Mouse (Mus musculus): Measurements from ENCODE around the gene Zmynd10. TPM values are rescaled to one million over a fixed set of nuclear protein-coding genes. Genes with fewer than 3 reads are reported as not detected.

The Zmynd10 gene
- polyA plus RNA-seq, 1 experiment from 2014 or later = not detected

DNA sequence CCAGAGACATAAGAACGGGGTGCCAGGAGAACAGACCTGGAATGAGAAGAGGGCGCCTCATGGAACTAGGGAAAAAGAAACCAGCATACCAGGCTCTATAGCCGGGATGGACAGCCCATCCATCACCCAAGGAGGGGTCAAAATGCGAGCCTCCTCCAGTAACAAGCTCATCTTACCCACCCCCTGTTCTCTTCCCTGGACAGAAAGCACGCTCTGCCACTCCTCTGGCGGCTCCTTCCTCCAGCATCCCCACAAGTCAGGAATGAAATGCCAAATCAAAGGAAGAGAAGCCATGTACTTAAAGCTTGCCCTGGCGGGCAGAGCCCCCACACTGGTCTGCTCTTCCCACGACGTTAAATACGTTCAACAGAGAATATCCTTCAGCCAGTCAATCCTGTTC lies 6.1 kb upstream of the Zmynd10 start:
- H3K4me3 ChIP-seq (replicated peaks) = peak overlapping the region; percentile 74
- no peaks in the 10 kb centered on the region for H3K9me3 ChIP-seq (replicated peaks)
- no peaks in the 10 kb centered on the region for H3K27me3 ChIP-seq
- DNase-seq = no peak
- H3K4me2 ChIP-seq = peak overlapping the region; percentile 93
- H3K9ac ChIP-seq = peak overlapping the region; percentile 79; the same call in 1 of the 2 replicates
- H3K4me1 ChIP-seq (replicated peaks) = peaks cover 52% of the 10 kb centered on the region
- WGBS (ENCODE audit: insufficient replicate concordance) = 41% methylated on average over 10 of the region's 10 CpGs
- peaks cover 61% of the 10 kb centered on the region for H3K36me3 ChIP-seq
- H3K27ac ChIP-seq = peak overlapping the region; percentile 63
- ATAC-seq (ENCODE audit: low read depth) = no peak

DNA sequence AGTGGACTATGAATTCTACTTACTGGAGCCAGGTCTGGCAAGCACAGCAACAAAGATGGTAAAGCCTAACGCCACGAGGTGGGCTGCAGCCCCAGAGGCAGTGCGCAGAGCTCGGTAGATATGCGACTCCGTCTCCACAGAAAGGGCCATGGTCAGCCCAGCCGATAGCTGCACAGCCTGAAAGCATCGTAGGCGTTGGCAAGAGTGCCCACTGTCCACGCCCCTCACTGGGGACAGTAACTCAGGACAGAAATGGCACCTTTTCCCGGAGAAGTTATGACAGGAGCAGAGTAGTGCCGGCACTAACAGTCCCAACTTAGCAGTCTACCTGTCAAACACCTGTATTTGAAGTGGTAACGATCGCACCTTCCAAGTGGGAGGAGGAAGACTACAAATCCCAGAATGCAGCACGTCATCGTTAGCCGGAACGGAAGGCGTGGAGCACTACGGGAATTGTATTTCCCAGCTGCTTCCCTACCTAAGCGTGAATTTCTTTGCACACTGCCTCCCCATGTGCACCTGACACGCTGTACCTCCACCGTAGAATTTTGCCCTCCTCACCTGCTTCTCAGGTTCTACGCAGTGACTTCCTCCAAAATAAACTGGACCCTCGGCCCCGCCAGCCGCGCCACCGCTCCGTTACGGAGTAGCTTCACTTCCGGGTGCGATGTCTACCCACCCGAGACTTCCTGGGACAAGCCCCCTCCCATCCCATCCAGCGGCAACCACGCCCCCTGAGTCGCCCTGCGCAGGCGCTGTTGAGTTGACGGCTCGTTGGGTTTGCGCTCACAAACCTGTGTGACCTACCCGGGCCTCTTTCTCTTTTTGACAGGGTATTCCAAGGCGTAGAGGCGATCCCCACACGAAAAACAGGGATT lies 5.4 kb upstream of the Zmynd10 start, which contains the start of the genes Cyb561d2 and Nprl2:
TSS of gene Cyb561d2 (minus strand) at position 720 of the 878 bp plus-strand sequence.
TSS of gene Nprl2 (plus strand) at position 753 of the 878 bp plus-strand sequence.
- WGBS (ENCODE audit: insufficient replicate concordance) = under 1% methylated on average over 46 of the region's 46 CpGs
- Histone ChIP-seq H3K4me1 (replicated peaks) (peaks cover 52% of the 10 kb centered on the region), H3K27me3 (no peaks in the 10 kb centered on the region)

DNA sequence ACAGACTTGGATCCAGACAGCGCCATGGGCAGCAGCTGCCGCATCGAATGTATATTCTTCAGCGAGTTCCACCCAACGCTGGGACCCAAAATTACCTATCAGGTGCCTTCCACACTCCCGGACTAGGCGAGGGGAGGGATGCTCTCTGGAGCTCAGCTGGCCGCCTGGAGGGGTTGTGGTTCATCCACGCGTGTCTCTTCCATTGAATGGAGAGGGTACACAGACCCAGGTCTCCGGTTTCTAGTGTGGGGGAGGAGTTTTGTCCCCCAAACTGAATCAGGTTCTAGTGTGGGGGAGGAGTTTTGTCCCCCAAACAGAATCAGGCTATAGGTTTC lies 4.8 kb upstream of the Zmynd10 start:
- WGBS (ENCODE audit: insufficient replicate concordance) = 2% methylated on average over 11 of the region's 11 CpGs
- peak overlapping the region; percentile 74 for H3K4me3 ChIP-seq (replicated peaks)
- H3K9me3 ChIP-seq (replicated peaks) = no peaks in the 10 kb centered on the region
- H3K4me2 ChIP-seq = peak overlapping the region; percentile 93
- peaks cover 52% of the 10 kb centered on the region for H3K4me1 ChIP-seq (replicated peaks)
- ATAC-seq (ENCODE audit: low read depth) (0 out of 2 replicates have a peak, but pooled peaks have one; percentile 9), DNase-seq (no peak)
- H3K27ac ChIP-seq = peak overlapping the region; percentile 80
- H3K36me3 ChIP-seq = peaks cover 51% of the 10 kb centered on the region
- peak overlapping the region; percentile 79 for H3K9ac ChIP-seq
- no peaks in the 10 kb centered on the region for H3K27me3 ChIP-seq

More for the DNA sequence above, 5.4 kb upstream of the Zmynd10 start, which contains the start of the genes Cyb561d2 and Nprl2:
- ATAC-seq (ENCODE audit: low read depth) = peak; percentile 81
- H3K4me3 ChIP-seq (replicated peaks) = peak within 1 kb of the TSS; percentile 74
- H3K9ac ChIP-seq = peak within 1 kb of the TSS; percentile 79
- H3K4me2 ChIP-seq = peak within 1 kb of the TSS; percentile 93
- DNase-seq = peak; percentile 85
- peaks cover 57% of the 10 kb centered on the region for H3K36me3 ChIP-seq
- H3K9me3 ChIP-seq (replicated peaks) = no peaks in the 10 kb centered on the region
- peak within 1 kb of the TSS; percentile 80 for H3K27ac ChIP-seq

DNA sequence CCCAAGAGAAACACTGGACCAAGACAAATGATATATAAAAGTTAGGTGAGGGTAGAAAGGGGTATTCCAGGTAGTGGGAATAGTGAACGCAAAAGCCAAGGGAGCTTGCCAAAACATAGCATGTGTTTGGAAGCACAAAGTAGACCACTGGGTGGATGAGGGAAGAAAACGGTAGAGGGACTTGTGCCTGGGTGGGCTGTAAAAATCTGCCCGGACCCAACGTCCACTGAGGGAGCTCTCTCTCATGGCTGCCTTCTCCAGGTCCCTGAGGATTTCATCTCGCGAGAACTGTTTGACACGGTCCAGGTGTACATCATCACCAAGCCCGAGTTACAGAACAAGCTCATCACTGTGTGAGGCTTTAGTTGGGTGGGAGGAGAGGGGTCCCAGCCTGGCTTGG lies 4.4 kb upstream of the Zmynd10 start:
- Histone ChIP-seq H3K36me3 (peaks cover 47% of the 10 kb centered on the region), H3K4me1 (replicated peaks) (peaks cover 52% of the 10 kb centered on the region), H3K4me2 (peak overlapping the region; percentile 93), H3K4me3 (replicated peaks) (peak overlapping the region; percentile 74), H3K27ac (peak overlapping the region; percentile 80), H3K9me3 (replicated peaks) (no peaks in the 10 kb centered on the region), H3K9ac (peak overlapping the region; percentile 79), H3K27me3 (no peaks in the 10 kb centered on the region)
- no peak for DNase-seq
- WGBS (ENCODE audit: insufficient replicate concordance) = 45% methylated on average over 8 of the region's 8 CpGs
- no peak for ATAC-seq (ENCODE audit: low read depth)

DNA sequence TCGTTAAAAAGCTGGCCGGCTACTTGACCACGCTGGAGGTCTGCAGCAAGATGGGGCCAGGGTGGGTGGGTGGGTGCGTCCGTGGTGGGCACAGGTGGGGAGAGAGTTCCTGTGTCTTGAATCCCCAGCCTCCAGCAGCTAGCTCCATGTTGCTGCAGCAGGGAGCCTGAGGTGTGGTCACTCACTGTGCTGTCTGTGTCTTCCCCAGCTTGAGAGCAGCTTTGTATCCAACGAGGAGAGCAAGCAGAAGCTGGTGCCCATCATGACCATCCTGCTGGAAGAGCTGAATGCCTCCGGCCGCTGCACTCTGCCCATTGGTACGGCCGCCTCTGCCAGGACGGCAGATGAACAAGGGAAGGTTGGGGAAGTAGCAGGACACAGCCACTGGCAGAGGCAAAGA lies 3.8 kb upstream of the Zmynd10 start:
- DNase-seq (no peak), ATAC-seq (ENCODE audit: low read depth) (no peak)
- Histone ChIP-seq H3K27ac (no peak overlapping the region), H3K9ac (0 out of 2 replicates have a peak overlapping the region, but pooled peaks have one; percentile 79), H3K4me2 (peak overlapping the region; percentile 93; the same call in 1 of the 2 replicates), H3K9me3 (replicated peaks) (no peaks in the 10 kb centered on the region), H3K27me3 (peaks cover 2% of the 10 kb centered on the region; the same call in 1 of the 2 replicates), H3K4me3 (replicated peaks) (no peak overlapping the region), H3K36me3 (peaks cover 41% of the 10 kb centered on the region), H3K4me1 (replicated peaks) (peaks cover 55% of the 10 kb centered on the region)
- WGBS (ENCODE audit: insufficient replicate concordance) = 77% methylated on average over 11 of the region's 11 CpGs

DNA sequence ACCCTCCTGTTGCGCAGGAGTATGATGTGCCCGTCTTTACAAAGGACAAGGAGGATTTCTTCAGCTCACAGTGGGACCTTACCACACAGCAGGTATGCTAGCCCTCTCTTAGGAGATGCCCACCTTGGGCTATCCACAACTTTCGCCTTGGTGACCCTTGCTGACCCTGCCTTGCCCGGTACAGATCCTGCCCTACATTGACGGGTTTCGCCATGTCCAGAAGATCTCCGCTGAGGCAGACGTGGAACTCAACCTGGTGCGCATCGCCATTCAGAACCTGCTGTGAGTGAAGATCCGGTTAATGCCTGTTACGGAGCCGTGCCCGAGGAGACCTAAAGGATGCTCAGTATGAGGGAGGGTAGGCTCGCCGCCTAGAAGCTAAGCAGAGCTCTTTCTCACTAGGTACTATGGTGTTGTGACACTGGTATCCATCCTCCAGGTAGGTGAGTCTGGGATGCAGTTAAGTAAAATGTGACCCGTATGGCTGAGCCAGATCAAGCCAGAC lies 2.9 kb upstream of the Zmynd10 start:
- H3K4me1 ChIP-seq (replicated peaks) = peaks cover 50% of the 10 kb centered on the region
- no peak for DNase-seq
- WGBS (ENCODE audit: insufficient replicate concordance) = 89% methylated on average over 17 of the region's 17 CpGs

DNA sequence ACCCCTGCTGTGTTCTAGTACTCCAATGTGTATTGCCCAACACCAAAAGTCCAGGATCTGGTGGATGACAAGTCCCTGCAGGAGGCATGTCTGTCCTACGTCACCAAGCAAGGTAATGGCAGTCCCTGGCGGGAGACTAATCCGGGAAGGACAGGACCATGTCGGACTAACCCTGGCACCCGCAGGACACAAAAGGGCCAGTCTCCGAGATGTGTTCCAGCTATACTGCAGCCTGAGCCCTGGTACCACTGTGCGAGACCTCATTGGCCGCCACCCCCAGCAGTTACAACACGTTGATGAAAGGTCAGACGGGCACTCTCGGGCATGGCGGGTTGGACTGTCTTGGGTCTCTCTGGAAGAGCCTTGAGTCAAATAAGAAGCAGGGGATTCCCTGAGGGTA lies 2.4 kb upstream of the Zmynd10 start:
- H3K4me3 ChIP-seq (replicated peaks) = no peak overlapping the region
- H3K4me1 ChIP-seq (replicated peaks) = peaks cover 50% of the 10 kb centered on the region
- DNase-seq (no peak), ATAC-seq (ENCODE audit: low read depth) (no peak)
- H3K27ac ChIP-seq = no peak overlapping the region
- peaks cover 27% of the 10 kb centered on the region for H3K36me3 ChIP-seq
- H3K4me2 ChIP-seq = no peak overlapping the region
- H3K9ac ChIP-seq = no peak overlapping the region
- 89% methylated on average over 12 of the region's 12 CpGs for WGBS (ENCODE audit: insufficient replicate concordance)
- no peaks in the 10 kb centered on the region for H3K9me3 ChIP-seq (replicated peaks)
- peaks cover 16% of the 10 kb centered on the region; the same call in 1 of the 2 replicates for H3K27me3 ChIP-seq

More for the DNA sequence above, 2.9 kb upstream of the Zmynd10 start:
- Histone ChIP-seq H3K4me3 (replicated peaks) (no peak overlapping the region), H3K9ac (no peak overlapping the region), H3K27ac (no peak overlapping the region), H3K27me3 (peaks cover 11% of the 10 kb centered on the region; the same call in 1 of the 2 replicates), H3K36me3 (peaks cover 32% of the 10 kb centered on the region), H3K4me2 (no peak overlapping the region), H3K9me3 (replicated peaks) (no peaks in the 10 kb centered on the region)
- no peak for ATAC-seq (ENCODE audit: low read depth)

DNA sequence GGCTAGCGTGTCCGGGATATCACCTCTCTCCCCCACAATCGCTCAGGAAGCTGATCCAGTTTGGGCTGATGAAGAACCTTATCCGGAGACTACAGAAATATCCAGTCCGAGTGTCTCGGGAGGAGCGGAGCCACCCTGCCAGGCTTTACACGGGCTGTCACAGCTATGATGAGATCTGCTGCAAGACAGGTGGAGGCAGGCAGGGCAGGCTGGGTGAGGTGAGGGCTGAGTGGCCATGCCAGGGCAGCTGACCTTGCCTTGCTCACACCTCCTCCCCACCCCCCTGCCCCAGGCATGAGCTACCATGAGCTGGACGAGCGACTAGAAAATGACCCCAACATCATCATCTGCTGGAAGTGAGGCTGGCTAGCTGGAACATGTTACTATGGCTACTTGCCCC lies 1.9 kb upstream of the Zmynd10 start:
- H3K9ac ChIP-seq = no peak overlapping the region
- ATAC-seq (ENCODE audit: low read depth) (no peak), DNase-seq (no peak)
- 79% methylated on average over 10 of the region's 10 CpGs for WGBS (ENCODE audit: insufficient replicate concordance)
- no peak overlapping the region for H3K4me2 ChIP-seq
- H3K36me3 ChIP-seq = peaks cover 22% of the 10 kb centered on the region
- H3K4me3 ChIP-seq (replicated peaks) = no peak overlapping the region
- H3K9me3 ChIP-seq (replicated peaks) = no peaks in the 10 kb centered on the region
- peaks cover 21% of the 10 kb centered on the region; the same call in 1 of the 2 replicates for H3K27me3 ChIP-seq
- peaks cover 52% of the 10 kb centered on the region for H3K4me1 ChIP-seq (replicated peaks)
- no peak overlapping the region for H3K27ac ChIP-seq

DNA sequence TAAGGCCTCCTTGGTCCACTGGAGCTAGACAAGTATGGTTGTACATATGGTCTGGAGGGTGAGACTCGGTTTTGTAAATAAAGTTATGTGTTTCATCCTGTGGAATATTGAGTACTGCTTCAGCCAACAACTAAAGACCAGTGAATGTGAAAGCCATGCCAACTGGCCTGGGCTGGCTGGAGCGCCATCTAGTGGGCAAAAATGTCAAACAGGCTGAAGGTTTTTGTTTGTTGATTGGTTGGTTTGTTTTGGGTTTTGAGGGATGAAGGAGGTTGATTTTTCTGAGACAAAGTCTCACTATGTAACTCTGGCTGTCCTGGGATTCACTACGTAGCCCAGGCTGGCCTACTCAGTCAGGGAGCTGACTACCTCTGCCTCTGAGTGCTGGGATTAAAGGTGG lies 1.5 kb upstream of the Zmynd10 start:
- 3% methylated on average over 3 of the region's 3 CpGs for WGBS (ENCODE audit: insufficient replicate concordance)
- ATAC-seq (ENCODE audit: low read depth) (no peak), DNase-seq (peak; percentile 64)
- Histone ChIP-seq H3K4me3 (replicated peaks) (no peak overlapping the region), H3K4me2 (no peak overlapping the region), H3K9ac (no peak overlapping the region), H3K9me3 (replicated peaks) (no peaks in the 10 kb centered on the region), H3K36me3 (peaks cover 19% of the 10 kb centered on the region), H3K27me3 (peaks cover 25% of the 10 kb centered on the region), H3K27ac (no peak overlapping the region), H3K4me1 (replicated peaks) (peaks cover 54% of the 10 kb centered on the region)

DNA sequence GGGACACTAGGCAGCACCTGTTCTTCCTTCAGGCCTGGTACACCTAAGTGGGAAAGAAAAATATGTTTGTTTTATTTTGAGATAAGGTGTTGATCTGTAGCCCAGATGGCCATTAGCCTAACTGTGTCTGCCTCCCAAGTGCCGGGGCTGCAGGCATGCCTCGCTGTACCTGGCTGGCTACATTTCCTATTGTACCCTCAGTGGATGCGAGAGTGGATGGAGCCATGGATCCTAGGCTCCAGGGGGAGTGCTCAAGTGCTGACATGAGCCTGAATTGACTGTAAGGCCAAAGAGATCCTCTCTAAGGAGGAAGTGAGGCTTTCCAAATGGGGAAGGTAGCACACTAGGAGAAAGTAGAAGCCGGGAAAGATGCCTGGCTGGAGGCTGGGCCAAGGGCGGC lies 859 bp downstream of the Zmynd10 start:
- Histone ChIP-seq H3K9ac (no peak overlapping the region), H3K4me3 (replicated peaks) (no peak overlapping the region), H3K27ac (0 out of 2 replicates have a peak overlapping the region, but pooled peaks have one; percentile 13), H3K27me3 (peaks cover 44% of the 10 kb centered on the region), H3K36me3 (peaks cover 19% of the 10 kb centered on the region), H3K4me1 (replicated peaks) (peaks cover 59% of the 10 kb centered on the region), H3K4me2 (no peak overlapping the region), H3K9me3 (replicated peaks) (no peaks in the 10 kb centered on the region)
- DNase-seq = no peak
- 66% methylated on average over 5 of the region's 5 CpGs for WGBS (ENCODE audit: insufficient replicate concordance)
- no peak for ATAC-seq (ENCODE audit: low read depth)

DNA sequence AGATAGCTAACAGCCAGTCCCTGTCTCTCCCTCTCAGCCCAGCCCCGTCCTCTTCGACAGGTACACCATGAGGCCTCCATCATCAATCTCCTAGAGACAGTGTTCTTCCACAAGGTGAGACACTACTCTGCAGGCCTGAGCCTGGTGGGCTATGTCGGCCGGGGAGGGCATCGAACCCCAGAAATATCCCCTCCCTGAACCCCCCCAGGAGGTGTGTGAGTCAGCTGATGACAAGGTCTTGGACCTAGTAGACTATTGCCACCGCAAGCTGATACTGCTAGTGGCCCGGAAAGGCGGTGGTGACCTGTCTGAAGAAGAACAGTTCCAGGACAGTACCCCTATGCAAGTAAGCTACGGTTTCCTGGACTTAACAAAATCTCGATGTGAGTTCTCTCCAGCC lies 1.7 kb downstream of the Zmynd10 start:
- WGBS (ENCODE audit: insufficient replicate concordance) = 85% methylated on average over 10 of the region's 10 CpGs
- Histone ChIP-seq H3K36me3 (peaks cover 14% of the 10 kb centered on the region), H3K27me3 (peaks cover 44% of the 10 kb centered on the region), H3K4me3 (replicated peaks) (no peak overlapping the region), H3K9ac (no peak overlapping the region), H3K4me2 (no peak overlapping the region), H3K9me3 (replicated peaks) (no peaks in the 10 kb centered on the region), H3K4me1 (replicated peaks) (peaks cover 63% of the 10 kb centered on the region), H3K27ac (no peak overlapping the region)
- ATAC-seq (ENCODE audit: low read depth) (no peak), DNase-seq (no peak)

Measured in liver, embryonic 13.5 days (tissue).